Comparison of ENCODE assay signal across 38 mouse cellular contexts in the genomic region with DNA sequence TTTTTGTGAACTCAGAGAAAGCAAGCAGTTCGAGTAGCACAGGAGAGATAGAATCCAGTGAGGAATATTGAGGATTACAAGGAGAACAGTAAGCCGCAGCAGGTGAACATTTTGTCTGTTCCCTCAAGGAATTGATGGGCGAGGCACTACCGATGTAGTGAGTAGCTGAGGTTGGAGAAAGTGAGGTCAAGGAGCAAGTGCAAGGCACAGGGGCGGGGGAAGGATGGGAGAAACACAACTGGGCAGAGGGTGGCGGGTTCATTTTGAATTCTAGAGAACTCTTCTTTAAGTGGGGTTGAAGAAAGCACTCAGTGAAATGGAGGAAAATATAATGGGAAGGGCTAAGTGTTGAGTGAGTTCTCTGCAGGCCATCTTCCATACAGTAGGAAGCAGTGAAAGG. TPM values are rescaled to one million over a fixed set of nuclear protein-coding genes. Genes with fewer than 3 reads are reported as not detected.
A peak's percentile ranks its signal among the peaks of the same experiment; 100 is the strongest.
DNase-seq lines count a peak whose midpoint lies in the region; ATAC-seq and TF ChIP-seq lines count a peak whose summit lies in the region.
"Had no signal": no experiment of that assay in that cellular context is flagged by ENCODE, and none has a peak within 500 bp of the region (broad histone marks: within the 10 kb centered on the region; RNA-seq: fewer than 3 reads in every experiment).

No protein-coding gene starts in this region.

- 72% methylated on average over 6 of the region's 6 CpGs for WGBS in embryonic facial prominence, embryonic 14.5 days
- WGBS in embryonic facial prominence, embryonic 10.5 days, result 79% methylated on average over 6 of the region's 6 CpGs
- WGBS in intestine, embryonic 15.5 days, result 76% methylated on average over 6 of the region's 6 CpGs
- 57% methylated on average over 6 of the region's 6 CpGs for WGBS in intestine, postnatal 0 days
- 78% methylated on average over 6 of the region's 6 CpGs for WGBS in kidney, embryonic 16.5 days

- no peak for ATAC-seq in embryonic facial prominence, embryonic 14.5 days (ENCODE audit: low read depth)
- 0 out of 2 replicates have a peak, but pooled peaks have one; percentile 41 for ATAC-seq in intestine, embryonic 15.5 days
- ATAC-seq in intestine, postnatal 0 days, result no peak
- peak; percentile 15; the same call in 1 of the 2 replicates for ATAC-seq in kidney, embryonic 16.5 days (ENCODE audit: low FRiP score, low TSS enrichment)
- ATAC-seq: forebrain, embryonic 16.5 days; inflammation-experienced regulatory T-cells, adult 6 months; lung, postnatal 0 days; midbrain, embryonic 13.5 days had no signal

- no peak overlapping the region for H3K4me3 ChIP-seq in embryonic facial prominence, embryonic 14.5 days (ENCODE audit: low read depth, low read length)
- no peak overlapping the region for H3K4me3 ChIP-seq in embryonic facial prominence, embryonic 10.5 days
- H3K4me3 ChIP-seq in intestine, embryonic 15.5 days (replicated peaks), result no peak overlapping the region
- no peak overlapping the region for H3K4me3 ChIP-seq in intestine, postnatal 0 days (ENCODE audit: low read depth, low read length)
- no peak overlapping the region for H3K4me3 ChIP-seq in kidney, embryonic 16.5 days (ENCODE audit: low read length)
- no peak overlapping the region for H3K4me3 ChIP-seq in myocyte
- H3K4me3 ChIP-seq: embryonic facial prominence, embryonic 12.5 days; forebrain, embryonic 10.5 days; heart, embryonic 12.5 days; hindbrain, embryonic 10.5 days; hindbrain, embryonic 15.5 days; layer of hippocampus, adult 2 months; limb, embryonic 15.5 days; liver, embryonic 13.5 days; midbrain, embryonic 13.5 days had no signal

- peak overlapping the region; percentile 28; the same call in 1 of the 2 replicates for H3K27ac ChIP-seq in embryonic facial prominence, embryonic 14.5 days (replicated peaks; ENCODE audit: low read depth, low read length)
- H3K27ac ChIP-seq in embryonic facial prominence, embryonic 10.5 days (replicated peaks), result no peak overlapping the region
- no peak overlapping the region for H3K27ac ChIP-seq in intestine, embryonic 15.5 days
- H3K27ac ChIP-seq in intestine, postnatal 0 days (ENCODE audit: low read depth, low read length), result no peak overlapping the region
- H3K27ac ChIP-seq in kidney, embryonic 16.5 days (ENCODE audit: low read length), result peak overlapping the region; percentile 49
- H3K27ac ChIP-seq: embryonic facial prominence, embryonic 12.5 days; forebrain, embryonic 10.5 days; hindbrain, embryonic 10.5 days; hindbrain, embryonic 15.5 days; layer of hippocampus, adult 2 months; limb, embryonic 15.5 days; liver, embryonic 13.5 days; macrophage; midbrain, embryonic 13.5 days had no signal

- H3K36me3 ChIP-seq in embryonic facial prominence, embryonic 14.5 days (ENCODE audit: control insufficient read depth, insufficient read depth, low read length), result no peaks in the 10 kb centered on the region
- peaks cover 8% of the 10 kb centered on the region; the same call in 1 of the 2 replicates for H3K36me3 ChIP-seq in embryonic facial prominence, embryonic 10.5 days (replicated peaks)
- no peaks in the 10 kb centered on the region for H3K36me3 ChIP-seq in intestine, embryonic 15.5 days
- peaks cover 4% of the 10 kb centered on the region for H3K36me3 ChIP-seq in intestine, postnatal 0 days (ENCODE audit: control insufficient read depth, insufficient read depth)
- H3K36me3 ChIP-seq in kidney, embryonic 16.5 days (ENCODE audit: insufficient read depth, low read length), result peaks cover 6% of the 10 kb centered on the region; the same call in 1 of the 2 replicates
- peaks cover 17% of the 10 kb centered on the region for H3K36me3 ChIP-seq in myocyte (ENCODE audit: control insufficient read depth, insufficient read depth)
- H3K36me3 ChIP-seq: embryonic facial prominence, embryonic 12.5 days; hindbrain, embryonic 10.5 days; hindbrain, embryonic 15.5 days; liver, embryonic 13.5 days; midbrain, embryonic 13.5 days had no signal

- no peaks in the 10 kb centered on the region for H3K9me3 ChIP-seq in embryonic facial prominence, embryonic 14.5 days (ENCODE audit: control insufficient read depth, low read length)
- peaks cover 3% of the 10 kb centered on the region; the same call in 1 of the 2 replicates for H3K9me3 ChIP-seq in embryonic facial prominence, embryonic 10.5 days
- no peaks in the 10 kb centered on the region for H3K9me3 ChIP-seq in intestine, embryonic 15.5 days
- H3K9me3 ChIP-seq in intestine, postnatal 0 days (ENCODE audit: control insufficient read depth), result no peaks in the 10 kb centered on the region
- no peaks in the 10 kb centered on the region for H3K9me3 ChIP-seq in kidney, embryonic 16.5 days (ENCODE audit: low read length)
- H3K9me3 ChIP-seq: embryonic facial prominence, embryonic 12.5 days; forebrain, embryonic 10.5 days; heart, embryonic 12.5 days; hindbrain, embryonic 10.5 days; hindbrain, embryonic 15.5 days; limb, embryonic 15.5 days; liver, embryonic 13.5 days; midbrain, embryonic 13.5 days had no signal

- H3K79me2 ChIP-seq in myocyte (ENCODE audit: control insufficient read depth, insufficient read depth), result peaks cover 96% of the 10 kb centered on the region

- no peak for TF ChIP-seq POLR2A in myocyte (IDR thresholded peaks at IDR 0.05; ENCODE audit: insufficient read length, low read depth)

- H3K9ac ChIP-seq in embryonic facial prominence, embryonic 14.5 days (ENCODE audit: low read depth, low read length), result no peak overlapping the region
- no peak overlapping the region for H3K9ac ChIP-seq in intestine, embryonic 15.5 days
- H3K9ac ChIP-seq in intestine, postnatal 0 days (ENCODE audit: low read depth, low read length), result no peak overlapping the region
- no peak overlapping the region for H3K9ac ChIP-seq in kidney, embryonic 16.5 days (replicated peaks; ENCODE audit: low read length)
- H3K9ac ChIP-seq: embryonic facial prominence, embryonic 12.5 days; heart, embryonic 12.5 days; hindbrain, embryonic 15.5 days; limb, embryonic 15.5 days; liver, embryonic 13.5 days; midbrain, embryonic 13.5 days had no signal

- TF ChIP-seq CTCF in intestine, postnatal 0 days (IDR thresholded peaks at IDR 0.05; ENCODE audit: low read depth), result no peak

- H3K4me1 ChIP-seq in embryonic facial prominence, embryonic 14.5 days (ENCODE audit: control insufficient read depth, insufficient read depth, low read length), result peaks cover 17% of the 10 kb centered on the region; the same call in 1 of the 2 replicates
- H3K4me1 ChIP-seq in embryonic facial prominence, embryonic 10.5 days, result peaks cover 10% of the 10 kb centered on the region
- H3K4me1 ChIP-seq in intestine, embryonic 15.5 days (replicated peaks), result peaks cover 5% of the 10 kb centered on the region
- H3K4me1 ChIP-seq in intestine, postnatal 0 days (replicated peaks; ENCODE audit: control insufficient read depth, insufficient read depth, low read length), result 0 out of 2 replicates have a peak, but pooled peaks cover 4% of the 10 kb centered on the region
- H3K4me1 ChIP-seq in kidney, embryonic 16.5 days (ENCODE audit: insufficient read depth, low read length), result peaks cover 27% of the 10 kb centered on the region
- H3K4me1 ChIP-seq: hindbrain, embryonic 10.5 days; hindbrain, embryonic 15.5 days; liver, embryonic 13.5 days; midbrain, embryonic 13.5 days had no signal

- H3K4me2 ChIP-seq in embryonic facial prominence, embryonic 14.5 days (ENCODE audit: low read depth, low read length), result no peak overlapping the region
- H3K4me2 ChIP-seq in intestine, embryonic 15.5 days (replicated peaks), result no peak overlapping the region
- H3K4me2 ChIP-seq in intestine, postnatal 0 days (replicated peaks; ENCODE audit: low read depth), result no peak overlapping the region
- H3K4me2 ChIP-seq in kidney, embryonic 16.5 days (replicated peaks; ENCODE audit: low read depth, low read length), result no peak overlapping the region
- peak overlapping the region; percentile 61 for H3K4me2 ChIP-seq in myocyte (ENCODE audit: low read depth)
- H3K4me2 ChIP-seq: embryonic facial prominence, embryonic 12.5 days; heart, embryonic 12.5 days; hindbrain, embryonic 15.5 days; limb, embryonic 15.5 days; liver, embryonic 13.5 days; midbrain, embryonic 13.5 days had no signal

- H3K27me3 ChIP-seq in embryonic facial prominence, embryonic 14.5 days (replicated peaks; ENCODE audit: control insufficient read depth, insufficient read depth, low read length), result no peaks in the 10 kb centered on the region
- no peaks in the 10 kb centered on the region for H3K27me3 ChIP-seq in embryonic facial prominence, embryonic 10.5 days (replicated peaks; ENCODE audit: low read depth, poor library complexity, severe bottlenecking)
- H3K27me3 ChIP-seq in intestine, embryonic 15.5 days (replicated peaks), result no peaks in the 10 kb centered on the region
- no peaks in the 10 kb centered on the region for H3K27me3 ChIP-seq in intestine, postnatal 0 days (replicated peaks; ENCODE audit: control insufficient read depth, insufficient read depth, low read length)
- H3K27me3 ChIP-seq in kidney, embryonic 16.5 days (ENCODE audit: insufficient read depth, low read length), result no peaks in the 10 kb centered on the region
- H3K27me3 ChIP-seq in myocyte (ENCODE audit: control insufficient read depth, insufficient read depth, insufficient read length), result no peaks in the 10 kb centered on the region
- H3K27me3 ChIP-seq: CH12.LX; embryonic facial prominence, embryonic 12.5 days; heart, embryonic 12.5 days; hindbrain, embryonic 15.5 days; limb, embryonic 15.5 days; liver, embryonic 13.5 days; midbrain, embryonic 13.5 days had no signal

- DNase-seq in embryonic facial prominence, embryonic 14.5 days (ENCODE audit: low spot score), result no peak
- no peak for DNase-seq in embryonic facial prominence, embryonic 10.5 days (ENCODE audit: low spot score)
- DNase-seq in kidney, postnatal 14 days, result no peak
- no peak for DNase-seq in layer of hippocampus, postnatal 36 days
- DNase-seq: adrenal gland, adult 8-10 months; cerebellum, adult 2 months; cerebellum, postnatal 36 days; heart, postnatal 14 days; liver, embryonic 13.5 days; lung, adult 18-20 months; thymus, adult 2 months; thymus, postnatal 36 days had no signal

- H3ac ChIP-seq in myocyte (ENCODE audit: control insufficient read depth, insufficient read length), result no peak overlapping the region

RNA-seq across cellular contexts. Expression of a gene that starts 10.4 kb away (rescaled TPM):
- 55.5 and 59.2 TPM in 2 replicates for polyA plus RNA-seq in embryonic facial prominence, embryonic 14.5 days (2014; fragmentation: Nextera tagmentation; extraction: Ambion mirVana)
- 34.9 and 38.1 TPM in 2 replicates for polyA plus RNA-seq in embryonic facial prominence, embryonic 10.5 days (2016; fragmentation: Nextera tagmentation; extraction: Ambion mirVana)
- 35.9 and 41.5 TPM in 2 replicates for polyA plus RNA-seq in intestine, embryonic 15.5 days (2015; fragmentation: Nextera tagmentation; extraction: Ambion mirVana)
- polyA plus RNA-seq in intestine, postnatal 0 days (2015; fragmentation: Nextera tagmentation; extraction: Ambion mirVana), result 32.3 and 32.4 TPM in 2 replicates
- polyA plus RNA-seq in kidney, embryonic 16.5 days (2015; fragmentation: Nextera tagmentation; extraction: Ambion mirVana), result 66.1 and 71.1 TPM in 2 replicates
- polyA plus RNA-seq in myocyte (2012; fragmentation: generic; extraction: Trizol), result 79.3 TPM
- 10 to 100 TPM; 41.2 to 44.2 TPM for total RNA-seq in layer of hippocampus, postnatal 36 days (2021)

RNA-seq across cellular contexts. Expression of a gene that starts 48.8 kb away (rescaled TPM):
- polyA plus RNA-seq in embryonic facial prominence, embryonic 14.5 days (2014; fragmentation: Nextera tagmentation; extraction: Ambion mirVana), result not detected in 2 replicates
- polyA plus RNA-seq in embryonic facial prominence, embryonic 10.5 days (2016; fragmentation: Nextera tagmentation; extraction: Ambion mirVana), result not detected in 2 replicates
- polyA plus RNA-seq in intestine, embryonic 15.5 days (2015; fragmentation: Nextera tagmentation; extraction: Ambion mirVana), result not detected in 2 replicates
- not detected in 2 replicates for polyA plus RNA-seq in intestine, postnatal 0 days (2015; fragmentation: Nextera tagmentation; extraction: Ambion mirVana)
- not detected in 2 replicates for polyA plus RNA-seq in kidney, embryonic 16.5 days (2015; fragmentation: Nextera tagmentation; extraction: Ambion mirVana)
- not detected for polyA plus RNA-seq in myocyte (2012; fragmentation: generic; extraction: Trizol)
- not detected for total RNA-seq in layer of hippocampus, postnatal 36 days (2021)
- total RNA-seq: adrenal gland, adult 8-10 months; adrenal gland, postnatal 4 days; CH12.LX; ES-E14; gastrocnemius, adult 8-10 months; layer of hippocampus, adult 2 months; layer of hippocampus, postnatal 14 days; left cerebral cortex, postnatal 36 days; megakaryocyte-erythroid progenitor cell, adult 5-6 weeks had no signal
- polyA plus RNA-seq: C2C12; cerebellum, adult 2 months; embryonic facial prominence, embryonic 12.5 days; forebrain, embryonic 10.5 days; forebrain, embryonic 16.5 days; heart, embryonic 12.5 days; hindbrain, embryonic 10.5 days; hindbrain, embryonic 15.5 days; inflammation-experienced regulatory T-cells, adult 6 months; limb, embryonic 15.5 days; liver, embryonic 13.5 days; lung, postnatal 0 days; macrophage; midbrain, embryonic 13.5 days; neural tube, embryonic 14.5 days; thymus, adult 2 months had no signal

RNA-seq across cellular contexts. Expression of a gene that starts 55.5 kb away (rescaled TPM):
- polyA plus RNA-seq in embryonic facial prominence, embryonic 14.5 days (2014; fragmentation: Nextera tagmentation; extraction: Ambion mirVana), result 0.31 and 0.57 TPM in 2 replicates
- 0.14 and 0.27 TPM in 2 replicates for polyA plus RNA-seq in embryonic facial prominence, embryonic 10.5 days (2016; fragmentation: Nextera tagmentation; extraction: Ambion mirVana)
- 0.10 and 0.21 TPM in 2 replicates for polyA plus RNA-seq in intestine, embryonic 15.5 days (2015; fragmentation: Nextera tagmentation; extraction: Ambion mirVana)
- 0.24 TPM in 1 of 2 replicates, not detected in the other for polyA plus RNA-seq in intestine, postnatal 0 days (2015; fragmentation: Nextera tagmentation; extraction: Ambion mirVana)
- polyA plus RNA-seq in kidney, embryonic 16.5 days (2015; fragmentation: Nextera tagmentation; extraction: Ambion mirVana), result 0.17 and 0.37 TPM in 2 replicates
- polyA plus RNA-seq in myocyte (2012; fragmentation: generic; extraction: Trizol), result 0.02 TPM
- not detected for total RNA-seq in layer of hippocampus, postnatal 36 days (2021)
- total RNA-seq: adrenal gland, adult 8-10 months; adrenal gland, postnatal 4 days; CH12.LX; gastrocnemius, adult 8-10 months; heart, postnatal 14 days; layer of hippocampus, adult 2 months; layer of hippocampus, postnatal 14 days; left cerebral cortex, adult 8-10 months; left cerebral cortex, postnatal 36 days; megakaryocyte-erythroid progenitor cell, adult 5-6 weeks had no signal
- polyA plus RNA-seq: cerebellum, adult 2 months; forebrain, embryonic 16.5 days; liver, embryonic 13.5 days; macrophage; thymus, adult 2 months had no signal

Comparison
In these comparisons a context has a peak if more than half of its experiments do, and no peak if none do; other contexts are left out.
1. ATAC-seq: peak in intestine, embryonic 15.5 days (single experiment) and kidney, embryonic 16.5 days (single experiment); none in embryonic facial prominence, embryonic 14.5 days (single experiment) and intestine, postnatal 0 days (single experiment).
2. H3K27ac ChIP-seq: peak in embryonic facial prominence, embryonic 14.5 days (single experiment) and kidney, embryonic 16.5 days (single experiment); none in embryonic facial prominence, embryonic 10.5 days (single experiment), intestine, embryonic 15.5 days (single experiment) and intestine, postnatal 0 days (single experiment).